Mouse (Mus musculus) megakaryocyte, embryonic 14.5 days (primary cell): ENCODE measurements at regions not wholly inside any gene's neighbourhood (a gene's known extent, or its start where the extent isn't known, plus 50 kb on each side); places are given as distances from the start of the nearest gene placed in this dataset.

ENCODE experiments used
- FLI1 ChIP-seq: IDR thresholded peaks from 2 replicates; pipeline ENCODE4 v1.6.1; 2012; ENCODE audit warnings: low read length, inconsistent platforms, mixed read lengths
- GATA1 ChIP-seq: IDR thresholded peaks from 3 replicates; pipeline ENCODE4 v1.6.1; 2012; ENCODE audit warnings: mixed read lengths, low read length, inconsistent platforms, borderline replicate concordance

DNA sequence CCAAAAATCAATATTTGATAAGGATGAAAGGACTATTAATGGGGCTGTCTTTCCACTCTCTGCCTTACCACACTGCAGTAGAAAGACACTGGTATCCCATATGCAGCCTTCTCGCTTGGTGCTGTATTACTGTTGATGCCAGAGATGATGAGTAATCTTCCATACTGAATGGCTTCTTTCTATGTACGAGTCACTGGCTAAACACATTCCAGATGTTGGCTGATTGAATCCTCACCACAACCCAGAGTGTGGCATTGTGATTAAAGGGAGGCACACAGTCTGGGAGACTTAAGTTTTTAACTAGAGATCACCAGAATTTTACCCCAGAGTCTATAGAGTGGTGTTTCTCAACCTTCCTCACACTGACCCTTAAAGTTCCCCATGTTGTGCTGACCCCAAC lies 84.9 kb upstream of the Ank start:
- TF ChIP-seq GATA1: no peak
- TF ChIP-seq FLI1: no peak
